Mouse (Mus musculus): ENCODE data around the gene Spint2. TPM values are rescaled to one million over a fixed set of nuclear protein-coding genes. Genes with fewer than 3 reads are reported as not detected.

Gene Spint2
- polyA plus RNA-seq, 1 experiment: 37.0 TPM

DNA sequence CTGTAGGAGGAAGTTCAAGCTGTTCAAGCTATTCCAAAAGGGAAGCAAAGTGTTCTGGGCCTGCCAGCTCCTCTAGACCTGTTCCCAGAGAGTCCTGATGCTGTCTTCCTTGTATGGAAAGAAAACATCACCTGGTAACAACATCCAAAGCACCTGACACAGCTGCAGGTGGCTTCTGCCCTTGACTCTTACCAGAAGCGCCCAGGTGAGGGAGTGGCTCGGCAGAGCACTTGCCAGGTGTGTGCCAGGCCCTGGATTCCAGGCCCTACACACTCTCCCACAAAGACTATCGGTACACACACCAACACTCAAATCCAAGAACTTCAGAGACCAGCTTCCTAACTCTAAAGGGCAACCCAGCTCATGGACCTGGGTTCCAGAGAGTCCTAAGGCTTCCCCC, 17.9 kb downstream of the Spint2 start:
- Histone ChIP-seq H3K4me3 (replicated peaks) (no peak overlapping the region), H3K4me1 (peaks cover 26% of the 10 kb centered on the region), H3K27me3 (replicated peaks) (no peaks in the 10 kb centered on the region), H3K9me3 (no peaks in the 10 kb centered on the region), H3K36me3 (replicated peaks; ENCODE audit: low read length) (peaks cover 4% of the 10 kb centered on the region)
- TF ChIP-seq GATA1 (IDR thresholded peaks at IDR 0.05; ENCODE audit: borderline replicate concordance, low read length): no peak
- no peak for TF ChIP-seq FLI1 (IDR thresholded peaks at IDR 0.05; ENCODE audit: low read length)

DNA sequence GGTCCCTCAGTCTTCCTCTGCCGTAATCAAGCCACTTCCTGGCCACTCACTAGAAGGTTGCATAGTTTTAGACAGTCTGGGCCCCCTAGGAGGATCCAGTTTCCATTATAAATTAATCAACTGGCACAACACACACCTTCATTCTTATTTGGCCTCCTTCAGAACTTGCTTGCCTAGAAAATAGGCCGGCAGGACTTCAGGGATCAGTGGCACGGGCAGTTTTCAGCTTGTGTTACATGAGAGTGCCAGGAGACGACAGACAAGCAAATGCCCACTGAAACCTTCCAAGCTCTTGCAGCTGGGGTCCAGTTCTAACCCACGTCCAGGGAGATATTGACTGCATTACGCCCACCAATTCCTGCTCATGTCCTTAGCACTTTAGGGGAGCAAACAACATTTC, 19.6 kb downstream of the Spint2 start:
- TF ChIP-seq FLI1 (IDR thresholded peaks at IDR 0.05; ENCODE audit: low read length) (no peak), GATA1 (IDR thresholded peaks at IDR 0.05; ENCODE audit: borderline replicate concordance, low read length) (no peak)
- Histone ChIP-seq H3K36me3 (replicated peaks; ENCODE audit: low read length) (peaks cover 9% of the 10 kb centered on the region), H3K9me3 (no peaks in the 10 kb centered on the region), H3K27me3 (replicated peaks) (no peaks in the 10 kb centered on the region), H3K4me1 (peaks cover 42% of the 10 kb centered on the region), H3K4me3 (replicated peaks) (no peak overlapping the region)

DNA sequence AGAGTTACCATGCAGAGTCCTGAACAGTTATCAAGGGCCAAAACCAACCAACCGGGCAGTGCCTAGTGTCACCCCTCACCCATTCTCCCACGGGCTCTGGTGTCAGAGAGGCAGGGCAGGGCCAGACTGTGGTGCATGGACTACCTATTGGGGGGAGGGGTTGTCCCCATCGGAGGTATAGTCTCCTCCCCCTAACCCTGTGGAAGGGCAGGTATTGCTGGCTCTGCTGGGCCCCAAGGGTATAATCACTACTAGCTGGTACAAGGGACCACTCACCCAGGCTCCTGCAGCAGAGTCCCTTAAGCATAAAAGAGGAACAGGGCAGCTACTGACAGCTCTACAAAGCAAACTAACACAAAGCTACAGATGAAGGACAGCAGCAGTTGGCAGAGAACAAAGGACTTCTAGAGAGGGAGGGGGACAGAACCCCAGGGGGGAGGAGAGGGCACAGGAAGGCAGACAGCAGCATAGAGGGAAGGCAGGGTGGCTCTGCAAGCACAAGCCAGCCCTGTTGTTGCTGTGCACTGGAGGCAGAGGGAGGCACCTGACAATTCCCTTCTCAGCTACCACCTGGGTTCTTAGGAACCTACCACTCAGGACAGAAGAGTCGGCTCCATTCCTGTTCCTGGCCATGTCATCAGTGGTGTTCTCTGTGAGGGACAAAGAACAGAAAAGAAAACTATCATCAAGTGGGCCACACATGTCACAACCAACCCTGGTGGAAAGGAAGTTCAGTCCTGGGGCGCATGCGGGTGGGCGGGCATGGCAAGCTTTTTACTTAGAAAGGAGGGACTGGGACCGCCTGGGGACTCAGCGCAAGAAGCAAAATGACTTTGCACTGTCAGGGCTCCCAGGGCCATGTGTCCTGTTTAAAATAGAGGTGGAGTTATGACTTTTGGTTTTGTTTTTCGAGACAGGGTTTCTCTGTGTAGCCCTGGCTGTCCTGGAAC, 21.7 kb downstream of the Spint2 start:
- TF ChIP-seq FLI1 (IDR thresholded peaks at IDR 0.05; ENCODE audit: low read length) (no peak), GATA1 (IDR thresholded peaks at IDR 0.05; ENCODE audit: borderline replicate concordance, low read length) (no peak)
- H3K27me3 ChIP-seq (replicated peaks): no peaks in the 10 kb centered on the region

DNA sequence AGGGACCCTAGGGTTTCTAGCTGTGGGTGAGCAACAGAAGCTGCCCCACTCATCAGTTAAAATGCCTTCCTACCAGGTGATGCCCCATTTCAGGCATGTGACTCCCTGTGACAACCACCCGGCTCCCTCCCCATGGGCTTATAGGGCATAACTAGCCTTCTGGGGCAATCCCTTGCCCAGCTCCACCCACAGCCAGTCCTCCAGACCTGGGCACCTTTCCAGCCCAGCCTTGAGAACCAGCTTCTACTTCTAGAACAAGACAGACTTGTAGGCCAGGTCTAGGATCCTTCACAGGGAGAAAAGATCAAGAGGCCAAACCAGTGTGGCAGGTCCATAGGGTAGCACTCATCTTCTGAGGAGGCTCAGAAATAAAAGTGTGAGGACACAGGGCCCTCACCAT, 24.3 kb downstream of the Spint2 start:
- H3K9me3 ChIP-seq: no peaks in the 10 kb centered on the region
- H3K27me3 ChIP-seq (replicated peaks): no peaks in the 10 kb centered on the region
- H3K36me3 ChIP-seq (replicated peaks; ENCODE audit: low read length): peaks cover 14% of the 10 kb centered on the region
- TF ChIP-seq GATA1 (IDR thresholded peaks at IDR 0.05; ENCODE audit: borderline replicate concordance, low read length) (no peak), FLI1 (IDR thresholded peaks at IDR 0.05; ENCODE audit: low read length) (no peak)
- no peak overlapping the region for H3K4me3 ChIP-seq (replicated peaks)
- H3K4me1 ChIP-seq: peaks cover 68% of the 10 kb centered on the region

More for the DNA sequence above, 21.7 kb downstream of the Spint2 start:
- Histone ChIP-seq H3K9me3 (no peaks in the 10 kb centered on the region), H3K4me1 (peaks cover 44% of the 10 kb centered on the region), H3K4me3 (replicated peaks) (peak overlapping the region; percentile 56), H3K36me3 (replicated peaks; ENCODE audit: low read length) (peaks cover 14% of the 10 kb centered on the region)

DNA sequence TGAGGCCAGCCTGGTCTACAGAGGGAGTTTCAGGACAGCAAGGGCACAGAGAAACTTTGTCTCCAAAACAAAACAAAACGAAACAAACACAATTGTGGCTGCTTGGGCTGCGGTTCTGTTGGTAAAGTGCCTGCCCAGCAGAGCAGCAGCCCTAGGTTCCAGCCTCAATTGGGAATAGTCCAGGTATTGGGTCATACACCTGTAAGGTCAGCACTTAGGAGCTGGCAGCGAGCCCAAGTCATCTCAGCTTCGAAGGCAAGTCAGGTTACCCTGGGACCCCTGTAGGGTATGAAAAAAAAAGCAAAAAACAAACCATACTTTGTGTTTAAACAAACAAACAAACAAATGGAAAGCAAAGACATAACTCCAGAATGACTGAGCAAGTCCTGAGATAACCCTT, 25.8 kb downstream of the Spint2 start:
- Histone ChIP-seq H3K4me1 (peaks cover 70% of the 10 kb centered on the region), H3K27me3 (replicated peaks) (no peaks in the 10 kb centered on the region), H3K9me3 (no peaks in the 10 kb centered on the region), H3K36me3 (replicated peaks; ENCODE audit: low read length) (peaks cover 14% of the 10 kb centered on the region), H3K4me3 (replicated peaks) (no peak overlapping the region)
- TF ChIP-seq GATA1 (IDR thresholded peaks at IDR 0.05; ENCODE audit: borderline replicate concordance, low read length) (no peak), FLI1 (IDR thresholded peaks at IDR 0.05; ENCODE audit: low read length) (no peak)

DNA sequence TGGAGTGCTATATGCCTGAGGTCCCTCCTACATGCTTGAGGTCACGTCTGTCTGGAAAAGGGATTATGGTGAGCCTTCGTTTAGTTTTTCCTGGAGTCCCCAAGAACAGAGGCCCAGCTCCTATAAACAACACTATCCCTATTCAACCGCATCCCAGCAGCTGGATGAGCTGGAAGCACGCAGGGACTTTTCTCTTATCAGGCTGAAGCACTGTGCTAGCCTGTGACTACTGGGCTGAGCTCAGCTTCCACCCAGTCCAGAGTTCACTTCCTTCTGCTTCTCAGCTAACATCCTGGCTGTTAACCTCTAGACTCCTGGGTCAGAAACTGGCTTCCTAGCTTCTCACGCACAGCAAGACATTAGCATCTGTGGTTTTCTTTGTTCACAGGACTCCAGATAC, 27.9 kb downstream of the Spint2 start:
- Histone ChIP-seq H3K4me1 (peaks cover 57% of the 10 kb centered on the region), H3K36me3 (replicated peaks; ENCODE audit: low read length) (peaks cover 17% of the 10 kb centered on the region), H3K9me3 (no peaks in the 10 kb centered on the region), H3K4me3 (replicated peaks) (no peak overlapping the region), H3K27me3 (replicated peaks) (no peaks in the 10 kb centered on the region)
- TF ChIP-seq FLI1 (IDR thresholded peaks at IDR 0.05; ENCODE audit: low read length) (no peak), GATA1 (IDR thresholded peaks at IDR 0.05; ENCODE audit: borderline replicate concordance, low read length) (no peak)

DNA sequence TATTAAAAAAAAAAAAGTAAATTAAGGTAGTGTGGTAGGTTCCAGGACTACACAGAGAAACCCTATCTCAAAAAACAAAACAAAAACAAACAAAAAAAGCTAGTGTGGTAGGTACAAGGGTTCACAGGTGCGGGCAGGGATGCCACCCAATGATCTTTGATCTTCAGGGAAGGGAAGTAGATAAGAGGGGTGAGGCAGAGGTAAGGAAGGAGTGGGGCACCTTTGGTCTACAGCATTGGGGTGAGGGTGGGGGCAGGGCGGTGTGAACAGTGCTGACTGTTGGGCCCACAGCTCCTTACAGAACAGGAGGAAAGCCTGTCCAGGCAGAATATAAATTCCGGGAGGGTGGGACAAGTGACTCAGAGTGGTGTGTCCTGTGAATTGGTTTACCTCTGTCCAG, 30.5 kb downstream of the Spint2 start:
- no peaks in the 10 kb centered on the region for H3K9me3 ChIP-seq
- H3K4me1 ChIP-seq: peaks cover 52% of the 10 kb centered on the region
- no peak overlapping the region for H3K4me3 ChIP-seq (replicated peaks)
- H3K36me3 ChIP-seq (replicated peaks; ENCODE audit: low read length): peaks cover 34% of the 10 kb centered on the region
- no peaks in the 10 kb centered on the region for H3K27me3 ChIP-seq (replicated peaks)
- no peak for TF ChIP-seq FLI1 (IDR thresholded peaks at IDR 0.05; ENCODE audit: low read length)
- TF ChIP-seq GATA1 (IDR thresholded peaks at IDR 0.05; ENCODE audit: borderline replicate concordance, low read length): no peak

DNA sequence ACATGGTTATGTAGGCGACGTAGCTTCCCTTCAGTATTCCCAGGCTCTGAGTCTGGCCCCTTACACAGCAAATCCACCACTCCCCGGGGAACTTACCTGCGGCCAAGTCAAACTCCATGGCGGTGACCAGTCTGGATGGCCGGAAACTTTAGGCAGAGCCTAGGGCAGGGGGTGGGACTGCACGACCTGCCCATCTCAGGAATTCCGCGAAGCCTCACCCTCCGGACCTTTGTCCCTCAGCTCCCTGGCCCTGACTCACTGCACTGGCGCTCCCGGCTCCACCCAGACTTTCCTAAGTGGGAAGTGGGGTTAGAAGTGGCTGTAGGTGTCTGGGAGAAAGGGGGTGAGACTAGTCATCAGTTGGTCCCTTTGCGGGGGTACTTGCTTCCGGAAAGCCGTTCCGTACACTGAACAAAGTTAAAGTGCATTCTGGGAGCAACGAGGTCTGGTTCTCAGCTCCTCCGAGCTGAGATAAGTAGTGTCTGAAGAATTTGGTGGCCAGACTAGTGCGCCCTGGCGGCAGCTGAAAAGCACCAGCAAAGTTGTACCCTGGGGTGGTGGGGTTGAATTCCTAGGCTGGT, 33.4 kb downstream of the Spint2 start, which contains the start of gene 2200002D01Rik:
Gene 2200002D01Rik (minus strand): TSS at position 206 of the 581 bp plus-strand sequence.
- H3K4me1 ChIP-seq: peaks cover 60% of the 10 kb centered on the region
- TF ChIP-seq GATA1 (IDR thresholded peaks at IDR 0.05; ENCODE audit: borderline replicate concordance, low read length): no peak
- no peak for TF ChIP-seq FLI1 (IDR thresholded peaks at IDR 0.05; ENCODE audit: low read length)
- peak within 1 kb of the TSS; percentile 50 for H3K4me3 ChIP-seq (replicated peaks)
- H3K27me3 ChIP-seq (replicated peaks): no peaks in the 10 kb centered on the region
- H3K36me3 ChIP-seq (replicated peaks; ENCODE audit: low read length): peaks cover 62% of the 10 kb centered on the region
- H3K9me3 ChIP-seq: no peaks in the 10 kb centered on the region

DNA sequence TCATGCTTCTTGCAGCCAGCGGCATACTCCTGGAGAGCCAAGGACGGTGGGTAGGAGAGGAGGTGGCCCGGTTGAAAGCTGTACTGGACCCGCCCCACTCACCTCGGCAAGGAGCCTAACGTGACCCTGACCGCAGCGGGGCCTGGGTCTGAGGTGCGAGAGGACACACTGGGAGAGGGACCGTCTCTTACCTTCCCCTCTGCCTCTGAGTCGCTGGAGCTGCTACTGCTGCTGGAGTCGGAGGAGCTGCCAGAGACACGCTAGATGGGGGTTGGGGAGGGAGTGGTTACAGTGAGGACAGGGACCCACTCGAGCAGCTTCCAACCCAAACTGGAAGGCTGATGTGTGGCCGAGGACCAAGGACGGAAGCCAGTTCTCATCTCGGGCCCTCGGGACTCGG, 34.0 kb downstream of the Spint2 start:
- Histone ChIP-seq H3K4me3 (replicated peaks) (peak overlapping the region; percentile 50), H3K36me3 (replicated peaks; ENCODE audit: low read length) (peaks cover 68% of the 10 kb centered on the region), H3K9me3 (no peaks in the 10 kb centered on the region), H3K4me1 (peaks cover 60% of the 10 kb centered on the region), H3K27me3 (replicated peaks) (no peaks in the 10 kb centered on the region)
- TF ChIP-seq FLI1 (IDR thresholded peaks at IDR 0.05; ENCODE audit: low read length) (no peak), GATA1 (IDR thresholded peaks at IDR 0.05; ENCODE audit: borderline replicate concordance, low read length) (no peak)

DNA sequence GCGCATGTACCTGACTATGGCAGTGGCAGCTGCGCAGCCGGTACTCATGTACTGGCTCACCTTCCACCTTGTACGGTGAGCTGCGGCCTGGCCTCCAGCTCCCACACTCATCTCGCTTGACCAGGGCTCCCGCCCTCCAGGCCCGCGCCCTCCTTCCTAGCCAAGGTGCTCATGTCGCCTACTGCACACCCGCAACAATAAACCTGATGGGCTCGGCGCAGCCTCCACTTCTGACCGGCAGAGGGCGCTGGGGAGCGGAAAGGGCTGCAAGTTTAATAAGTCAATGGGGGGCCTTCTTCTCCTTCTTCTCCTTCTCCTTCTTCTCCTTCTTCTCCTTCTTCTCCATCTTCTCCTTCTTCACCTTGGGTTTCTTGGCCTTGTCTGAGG, 34.4 kb downstream of the Spint2 start:
- peaks cover 60% of the 10 kb centered on the region for H3K4me1 ChIP-seq
- no peaks in the 10 kb centered on the region for H3K27me3 ChIP-seq (replicated peaks)
- no peak for TF ChIP-seq FLI1 (IDR thresholded peaks at IDR 0.05; ENCODE audit: low read length)
- no peak overlapping the region for H3K4me3 ChIP-seq (replicated peaks)
- H3K36me3 ChIP-seq (replicated peaks; ENCODE audit: low read length): peaks cover 71% of the 10 kb centered on the region
- no peaks in the 10 kb centered on the region for H3K9me3 ChIP-seq
